Mouse (Mus musculus): ENCODE data around the gene Reln.

Reln gene

GRCm38 (mm10) chr5:21846616-21847290 is 497.7 kb downstream of the Reln start:
- no peak for DNase-seq (ENCODE audit: low spot score in 2 of 2)

- DNase-seq (ENCODE audit: low spot score in 2 of 2), result no peak
These were observed 499.8 kb downstream of the Reln start for GRCm38 (mm10) chr5:21844676-21845075.

All from right cerebral cortex, postnatal 10 days (tissue).